Mouse (Mus musculus) gastrocnemius, postnatal 10 days (tissue): ENCODE results near the gene Egfem1. TPM values are rescaled to one million over a fixed set of nuclear protein-coding genes. Genes with fewer than 3 reads are reported as not detected.

Source experiments
- DNase-seq: peaks from one replicate; pipeline ENCODE4 v3.0.0; 2021; ENCODE audit warnings: mixed read lengths
- total RNA-seq, 2 experiments: library from RNA; stranded (reverse); gene quantifications; 2 replicates each; pipeline ENCODE4 v1.2.3; 2021

Gene Egfem1
- total RNA-seq, 2 experiments from 2014 or later, result 0.61 to 0.99 TPM

GRCm38 (mm10) chr3:29135176-29136064, 53.6 kb downstream of the Egfem1 start:
- DNase-seq, result no peak

- DNase-seq, result no peak
Measured at GRCm38 (mm10) chr3:29136065-29136955, 54.5 kb downstream of the Egfem1 start.

GRCm38 (mm10) chr3:29168401-29168800, 86.6 kb downstream of the Egfem1 start:
- DNase-seq, result no peak

GRCm38 (mm10) chr3:29169003-29169402, 87.2 kb downstream of the Egfem1 start:
- DNase-seq, result no peak

- no peak for DNase-seq
Measured at GRCm38 (mm10) chr3:29176991-29177390, 95.2 kb downstream of the Egfem1 start.

- DNase-seq, result no peak
Measured at GRCm38 (mm10) chr3:29182988-29183387, 101.2 kb downstream of the Egfem1 start.

- no peak for DNase-seq
Measured at GRCm38 (mm10) chr3:29183615-29184198, 101.9 kb downstream of the Egfem1 start.

- no peak for DNase-seq
Measured at GRCm38 (mm10) chr3:29184486-29185241, 102.8 kb downstream of the Egfem1 start.

GRCm38 (mm10) chr3:29190263-29190662, 108.4 kb downstream of the Egfem1 start:
- DNase-seq, result no peak

GRCm38 (mm10) chr3:29197727-29198512, 116.1 kb downstream of the Egfem1 start:
- no peak for DNase-seq

- DNase-seq, result no peak
Measured at GRCm38 (mm10) chr3:29200601-29201000, 118.8 kb downstream of the Egfem1 start.

- DNase-seq, result no peak
Measured at GRCm38 (mm10) chr3:29202536-29202935, 120.7 kb downstream of the Egfem1 start.

GRCm38 (mm10) chr3:29222414-29222813, 140.6 kb downstream of the Egfem1 start:
- no peak for DNase-seq

GRCm38 (mm10) chr3:29229712-29230111, 147.9 kb downstream of the Egfem1 start:
- DNase-seq, result no peak

GRCm38 (mm10) chr3:29235477-29235876, 153.7 kb downstream of the Egfem1 start:
- no peak for DNase-seq

GRCm38 (mm10) chr3:29236517-29236916, 154.7 kb downstream of the Egfem1 start:
- no peak for DNase-seq

- no peak for DNase-seq
Measured at GRCm38 (mm10) chr3:29243600-29243999, 161.8 kb downstream of the Egfem1 start.

- no peak for DNase-seq
Measured at GRCm38 (mm10) chr3:29291633-29292032, 209.8 kb downstream of the Egfem1 start.

GRCm38 (mm10) chr3:29292251-29292650, 210.4 kb downstream of the Egfem1 start:
- DNase-seq, result no peak

- no peak for DNase-seq
Measured at GRCm38 (mm10) chr3:29293230-29293629, 211.4 kb downstream of the Egfem1 start.

- no peak for DNase-seq
Measured at GRCm38 (mm10) chr3:29342223-29342791, 260.5 kb downstream of the Egfem1 start.
